Mouse (Mus musculus): ENCODE measurements around the gene Sim2.

Gene Sim2

GRCm38 (mm10) chr16:94095109-94095822 is 10.5 kb downstream of the Sim2 start:
- H3K4me3 ChIP-seq (replicated peaks; ENCODE audit: low read length), result peak overlapping the region; percentile 57
- no peaks in the 10 kb centered on the region for H3K36me3 ChIP-seq (ENCODE audit: insufficient read depth, low read length)
- H3K4me1 ChIP-seq (replicated peaks; ENCODE audit: low read depth, low read length), result peaks cover 39% of the 10 kb centered on the region
- 0 out of 2 replicates have a peak, but pooled peaks cover 2% of the 10 kb centered on the region for H3K9me3 ChIP-seq (ENCODE audit: low read length)
- TF ChIP-seq POU5F1 (IDR thresholded peaks at IDR 0.05; ENCODE audit: borderline replicate concordance, low read length) (no peak), CTCF (conservative IDR thresholded peaks at IDR 0.05; ENCODE audit: low read length) (no peak), NANOG (IDR thresholded peaks at IDR 0.05; ENCODE audit: borderline replicate concordance, low read length) (no peak)
- peaks cover 94% of the 10 kb centered on the region for H3K27me3 ChIP-seq (ENCODE audit: insufficient read depth, low read length)

DNA sequence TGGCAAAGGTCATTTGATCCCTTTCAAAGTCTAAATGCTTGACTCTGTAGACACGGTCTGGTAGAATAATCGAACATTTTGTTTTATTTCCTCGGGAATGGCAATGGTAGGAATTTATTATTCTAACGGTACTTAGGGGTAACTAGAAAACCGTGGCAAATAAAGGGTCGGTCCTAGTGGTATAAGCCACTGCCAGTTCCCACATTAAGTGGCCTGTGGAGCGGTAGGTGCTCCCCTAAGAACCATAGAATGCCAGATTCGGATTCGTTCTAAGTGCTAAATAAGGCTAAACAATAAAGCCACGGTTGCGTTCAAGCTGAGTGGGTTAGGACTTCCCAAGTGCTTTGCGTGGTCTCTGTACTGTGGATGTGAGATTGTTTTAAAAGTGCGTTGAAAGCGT is 11.7 kb downstream of the Sim2 start:
- TF ChIP-seq CTCF (conservative IDR thresholded peaks at IDR 0.05; ENCODE audit: low read length) (no peak), NANOG (IDR thresholded peaks at IDR 0.05; ENCODE audit: borderline replicate concordance, low read length) (no peak), POU5F1 (IDR thresholded peaks at IDR 0.05; ENCODE audit: borderline replicate concordance, low read length) (no peak)
- Histone ChIP-seq H3K4me3 (replicated peaks; ENCODE audit: low read length) (no peak overlapping the region), H3K9me3 (ENCODE audit: low read length) (no peaks in the 10 kb centered on the region), H3K4me1 (replicated peaks; ENCODE audit: low read depth, low read length) (peaks cover 39% of the 10 kb centered on the region), H3K27me3 (ENCODE audit: insufficient read depth, low read length) (peaks cover 85% of the 10 kb centered on the region), H3K36me3 (ENCODE audit: insufficient read depth, low read length) (no peaks in the 10 kb centered on the region)

- no peak for TF ChIP-seq POU5F1 (IDR thresholded peaks at IDR 0.05; ENCODE audit: borderline replicate concordance, low read length)
- no peak for TF ChIP-seq CTCF (conservative IDR thresholded peaks at IDR 0.05; ENCODE audit: low read length)
- no peak for TF ChIP-seq NANOG (IDR thresholded peaks at IDR 0.05; ENCODE audit: borderline replicate concordance, low read length)
- no peaks in the 10 kb centered on the region for H3K9me3 ChIP-seq (ENCODE audit: low read length)
- peaks cover 74% of the 10 kb centered on the region for H3K27me3 ChIP-seq (ENCODE audit: insufficient read depth, low read length)
- peaks cover 39% of the 10 kb centered on the region for H3K4me1 ChIP-seq (replicated peaks; ENCODE audit: low read depth, low read length)
- H3K36me3 ChIP-seq (ENCODE audit: insufficient read depth, low read length), result no peaks in the 10 kb centered on the region
- no peak overlapping the region for H3K4me3 ChIP-seq (replicated peaks; ENCODE audit: low read length)
Measured at GRCm38 (mm10) chr16:94097724-94098455, 13.2 kb downstream of the Sim2 start.

- Histone ChIP-seq H3K36me3 (ENCODE audit: insufficient read depth, low read length) (no peaks in the 10 kb centered on the region), H3K4me1 (replicated peaks; ENCODE audit: low read depth, low read length) (no peaks in the 10 kb centered on the region), H3K27me3 (ENCODE audit: insufficient read depth, low read length) (peaks cover 57% of the 10 kb centered on the region), H3K9me3 (ENCODE audit: low read length) (no peaks in the 10 kb centered on the region), H3K4me3 (replicated peaks; ENCODE audit: low read length) (no peak overlapping the region)
- TF ChIP-seq CTCF (conservative IDR thresholded peaks at IDR 0.05; ENCODE audit: low read length) (no peak), POU5F1 (IDR thresholded peaks at IDR 0.05; ENCODE audit: borderline replicate concordance, low read length) (no peak), NANOG (IDR thresholded peaks at IDR 0.05; ENCODE audit: borderline replicate concordance, low read length) (no peak)
Measured at GRCm38 (mm10) chr16:94113160-94113559, 28.4 kb downstream of the Sim2 start.

GRCm38 (mm10) chr16:94114693-94115092 is 30.0 kb downstream of the Sim2 start:
- H3K27me3 ChIP-seq (ENCODE audit: insufficient read depth, low read length), result peaks cover 71% of the 10 kb centered on the region
- no peaks in the 10 kb centered on the region for H3K4me1 ChIP-seq (replicated peaks; ENCODE audit: low read depth, low read length)
- H3K4me3 ChIP-seq (replicated peaks; ENCODE audit: low read length), result no peak overlapping the region
- H3K9me3 ChIP-seq (ENCODE audit: low read length), result no peaks in the 10 kb centered on the region
- TF ChIP-seq POU5F1 (IDR thresholded peaks at IDR 0.05; ENCODE audit: borderline replicate concordance, low read length), result no peak
- TF ChIP-seq NANOG (IDR thresholded peaks at IDR 0.05; ENCODE audit: borderline replicate concordance, low read length), result no peak
- no peak for TF ChIP-seq CTCF (conservative IDR thresholded peaks at IDR 0.05; ENCODE audit: low read length)
- H3K36me3 ChIP-seq (ENCODE audit: insufficient read depth, low read length), result no peaks in the 10 kb centered on the region

DNA sequence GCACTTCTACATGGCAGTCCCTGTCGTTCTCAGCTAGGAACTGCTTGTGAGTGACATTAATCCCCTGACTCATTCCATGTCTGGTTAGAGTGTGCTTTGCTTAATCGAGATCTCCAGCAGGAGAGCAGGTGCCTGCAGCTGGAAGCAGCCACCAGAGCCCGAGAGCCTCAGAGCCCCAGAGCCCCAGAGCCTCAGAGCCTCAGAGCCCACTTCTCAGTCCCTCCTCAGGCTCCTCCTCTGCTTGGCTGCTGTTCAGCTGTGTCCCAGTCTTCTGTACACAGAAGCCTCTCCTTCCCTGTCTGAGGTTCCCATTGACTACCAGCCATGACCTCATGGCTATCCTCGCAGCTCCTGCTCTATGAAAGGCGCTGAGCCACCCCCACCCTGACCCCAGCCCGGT is 32.6 kb downstream of the Sim2 start:
- no peak overlapping the region for H3K4me3 ChIP-seq (replicated peaks; ENCODE audit: low read length)
- H3K4me1 ChIP-seq (replicated peaks; ENCODE audit: low read depth, low read length), result no peaks in the 10 kb centered on the region
- TF ChIP-seq CTCF (conservative IDR thresholded peaks at IDR 0.05; ENCODE audit: low read length) (no peak), NANOG (IDR thresholded peaks at IDR 0.05; ENCODE audit: borderline replicate concordance, low read length) (no peak), POU5F1 (IDR thresholded peaks at IDR 0.05; ENCODE audit: borderline replicate concordance, low read length) (no peak)
- H3K36me3 ChIP-seq (ENCODE audit: insufficient read depth, low read length), result no peaks in the 10 kb centered on the region
- no peaks in the 10 kb centered on the region for H3K9me3 ChIP-seq (ENCODE audit: low read length)
- peaks cover 77% of the 10 kb centered on the region for H3K27me3 ChIP-seq (ENCODE audit: insufficient read depth, low read length)

- Histone ChIP-seq H3K27me3 (ENCODE audit: insufficient read depth, low read length) (peaks cover 78% of the 10 kb centered on the region), H3K4me3 (replicated peaks; ENCODE audit: low read length) (no peak overlapping the region), H3K36me3 (ENCODE audit: insufficient read depth, low read length) (no peaks in the 10 kb centered on the region), H3K9me3 (ENCODE audit: low read length) (no peaks in the 10 kb centered on the region), H3K4me1 (replicated peaks; ENCODE audit: low read depth, low read length) (peaks cover 3% of the 10 kb centered on the region)
- TF ChIP-seq CTCF (conservative IDR thresholded peaks at IDR 0.05; ENCODE audit: low read length) (no peak), POU5F1 (IDR thresholded peaks at IDR 0.05; ENCODE audit: borderline replicate concordance, low read length) (no peak), NANOG (IDR thresholded peaks at IDR 0.05; ENCODE audit: borderline replicate concordance, low read length) (no peak)
Measured at GRCm38 (mm10) chr16:94118394-94118793, 33.7 kb downstream of the Sim2 start.

DNA sequence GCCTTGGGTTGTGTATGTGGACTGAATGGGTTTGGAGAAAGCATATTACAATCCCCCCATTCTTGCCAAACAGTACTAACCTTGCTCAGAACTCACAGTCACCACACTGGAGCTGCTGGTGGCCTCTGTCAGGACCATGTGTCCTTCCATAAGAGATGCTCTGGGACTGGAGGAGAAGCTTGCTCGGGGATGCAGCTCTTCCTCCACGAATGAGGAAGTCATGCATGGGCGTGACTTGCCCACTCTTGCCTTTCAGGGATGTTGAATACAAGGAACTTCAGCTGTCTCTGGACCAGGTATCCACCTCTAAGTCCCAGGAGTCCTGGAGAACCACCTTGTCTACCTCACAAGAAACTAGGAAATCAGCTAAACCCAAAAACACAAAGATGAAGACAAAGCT is 37.6 kb downstream of the Sim2 start:
- Histone ChIP-seq H3K4me3 (replicated peaks; ENCODE audit: low read length) (no peak overlapping the region), H3K27me3 (ENCODE audit: insufficient read depth, low read length) (peaks cover 86% of the 10 kb centered on the region), H3K9me3 (ENCODE audit: low read length) (no peaks in the 10 kb centered on the region), H3K4me1 (replicated peaks; ENCODE audit: low read depth, low read length) (peaks cover 13% of the 10 kb centered on the region), H3K36me3 (ENCODE audit: insufficient read depth, low read length) (no peaks in the 10 kb centered on the region)
- no peak for TF ChIP-seq CTCF (conservative IDR thresholded peaks at IDR 0.05; ENCODE audit: low read length)
- no peak for TF ChIP-seq POU5F1 (IDR thresholded peaks at IDR 0.05; ENCODE audit: borderline replicate concordance, low read length)
- TF ChIP-seq NANOG (IDR thresholded peaks at IDR 0.05; ENCODE audit: borderline replicate concordance, low read length), result no peak

All from E14TG2a.4 (cell line).